Comparison of ENCODE assay signal across 24 mouse cellular contexts in the genomic region with DNA sequence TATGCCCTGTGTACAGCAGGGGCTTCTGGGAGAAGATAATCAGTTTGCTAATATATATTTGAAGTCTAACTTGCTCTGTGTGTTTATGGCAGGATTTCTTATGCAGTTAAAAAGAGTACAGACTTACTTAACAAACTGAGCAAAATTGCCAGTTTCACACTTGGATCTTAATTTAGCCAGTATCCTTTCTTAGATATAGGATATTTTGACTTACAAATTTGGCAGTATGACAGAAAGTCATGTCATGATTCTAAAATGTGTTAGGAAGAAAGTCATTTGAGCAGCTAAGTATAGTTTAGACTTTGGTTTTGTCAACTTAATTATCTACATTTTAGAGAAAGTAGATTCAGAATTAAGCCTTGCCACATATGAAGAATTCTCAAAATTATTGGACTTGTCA.
"Had no signal": no experiment of that assay in that cellular context is flagged by ENCODE, and none has a peak within 500 bp of the region (broad histone marks: within the 10 kb centered on the region; RNA-seq: fewer than 3 reads in every experiment).

No protein-coding gene starts in this region.

- H3K36me3 ChIP-seq: kidney, embryonic 15.5 days; limb, embryonic 12.5 days; limb, embryonic 15.5 days; midbrain, embryonic 12.5 days; midbrain, embryonic 15.5 days; neural tube, embryonic 12.5 days; neural tube, embryonic 15.5 days; stomach, embryonic 15.5 days had no signal

- H3K27ac ChIP-seq: kidney, embryonic 15.5 days; limb, embryonic 12.5 days; limb, embryonic 15.5 days; liver, embryonic 14.5 days; macrophage; midbrain, embryonic 12.5 days; midbrain, embryonic 15.5 days; neural tube, embryonic 12.5 days; neural tube, embryonic 15.5 days; stomach, embryonic 15.5 days had no signal

- H3K9me3 ChIP-seq: kidney, embryonic 15.5 days; limb, embryonic 12.5 days; limb, embryonic 15.5 days; midbrain, embryonic 12.5 days; midbrain, embryonic 15.5 days; neural tube, embryonic 12.5 days; neural tube, embryonic 15.5 days; stomach, embryonic 15.5 days had no signal

- ATAC-seq: liver, postnatal 0 days; lung, postnatal 0 days; midbrain, embryonic 15.5 days had no signal

- DNase-seq: kidney, adult 8-10 months; kidney, postnatal 10 days; kidney, postnatal 36 days; layer of hippocampus, postnatal 36 days; left cerebral cortex, postnatal 4 days; liver, postnatal 0 days; lung, embryonic 14.5 days; right cerebral cortex, adult 18-20 months; right cerebral cortex, postnatal 14 days; spleen, adult 18-20 months; thymus, adult 18-20 months; thymus, postnatal 36 days had no signal

- H3K9ac ChIP-seq: kidney, embryonic 15.5 days; limb, embryonic 12.5 days; limb, embryonic 15.5 days; liver, embryonic 14.5 days; liver, postnatal 0 days; lung, embryonic 14.5 days; midbrain, embryonic 12.5 days; midbrain, embryonic 15.5 days; neural tube, embryonic 12.5 days; neural tube, embryonic 15.5 days; stomach, embryonic 15.5 days had no signal

- H3K27me3 ChIP-seq: kidney, embryonic 15.5 days; limb, embryonic 12.5 days; limb, embryonic 15.5 days; midbrain, embryonic 12.5 days; midbrain, embryonic 15.5 days; neural tube, embryonic 12.5 days; neural tube, embryonic 15.5 days; stomach, embryonic 15.5 days had no signal

- H3K4me1 ChIP-seq: kidney, embryonic 15.5 days; limb, embryonic 12.5 days; limb, embryonic 15.5 days; midbrain, embryonic 12.5 days; midbrain, embryonic 15.5 days; neural tube, embryonic 12.5 days; neural tube, embryonic 15.5 days; stomach, embryonic 15.5 days had no signal

- H3K4me3 ChIP-seq: kidney, embryonic 15.5 days; limb, embryonic 12.5 days; limb, embryonic 15.5 days; midbrain, embryonic 12.5 days; midbrain, embryonic 15.5 days; neural tube, embryonic 12.5 days; neural tube, embryonic 15.5 days; stomach, embryonic 15.5 days had no signal

- H3K4me2 ChIP-seq: kidney, embryonic 15.5 days; limb, embryonic 12.5 days; limb, embryonic 15.5 days; liver, embryonic 11.5 days; lung, embryonic 14.5 days; midbrain, embryonic 12.5 days; midbrain, embryonic 15.5 days; neural tube, embryonic 12.5 days; neural tube, embryonic 15.5 days; stomach, embryonic 15.5 days had no signal
